Mouse (Mus musculus) heart, adult 2 months (tissue): ENCODE results near the gene Atg7. TPM values are rescaled to one million over a fixed set of nuclear protein-coding genes. Genes with fewer than 3 reads are reported as not detected.

Experiments used
- DNase-seq, 2 experiments: peaks; one replicate each; pipeline ENCODE4 v3.0.0; 2021
- H3K27ac ChIP-seq: fragments of 200-600 bp; 2 replicates; pipeline ENCODE4 v1.8.1; 2022
- H3K27me3 ChIP-seq: fragments of 200-500 bp; 2 replicates; pipeline ENCODE4 v1.6.1; 2012; ENCODE audit warnings: mild to moderate bottlenecking, low read length, inconsistent platforms, mixed read lengths; ENCODE audit not compliant: control insufficient read depth, insufficient read depth
- H3K36me3 ChIP-seq: fragments of 200-500 bp; 2 replicates; pipeline ENCODE4 v1.6.1; 2012; ENCODE audit warnings: low read length, inconsistent platforms; ENCODE audit not compliant: control insufficient read depth, insufficient read depth
- H3K4me1 ChIP-seq: fragments of 200-500 bp; 2 replicates; pipeline ENCODE4 v1.6.1; 2011; ENCODE audit warnings: low read length; ENCODE audit not compliant: control insufficient read depth, insufficient read depth
- H3K4me3 ChIP-seq: fragments of 200-600 bp; 2 replicates; pipeline ENCODE4 v1.8.1; 2022
- H3K79me2 ChIP-seq: fragments of 200-500 bp; replicated peaks from 2 replicates; pipeline ENCODE4 v1.6.1; 2012; ENCODE audit warnings: mild to moderate bottlenecking, inconsistent platforms, low read length, moderate library complexity, mixed read lengths; ENCODE audit not compliant: control insufficient read depth, insufficient read depth
- H3K9ac ChIP-seq: fragments of 200-500 bp; 2 replicates; pipeline ENCODE4 v1.6.1; 2012; ENCODE audit warnings: low read depth, mild to moderate bottlenecking, control low read depth, inconsistent platforms, low read length, mixed read lengths
- CTCF ChIP-seq: fragments of 200-600 bp; IDR thresholded peaks from 2 replicates; pipeline ENCODE4 v1.8.1; 2022; ENCODE audit warnings: antibody characterized with exemption, mild to moderate bottlenecking, moderate library complexity
- EP300 ChIP-seq: fragments of 200-500 bp; IDR thresholded peaks from 2 replicates; pipeline ENCODE4 v1.6.1; 2011; ENCODE audit warnings: low read depth, low read length, control low read depth; ENCODE audit not compliant: insufficient read depth
- POLR2A ChIP-seq: fragments of 200-500 bp; IDR thresholded peaks from 2 replicates; pipeline ENCODE4 v1.6.1; 2011; ENCODE audit warnings: mild to moderate bottlenecking, low read depth, low read length, control low read depth; ENCODE audit not compliant: insufficient read depth
- WGBS: fragments of 180-500 bp; shearing (Covaris S2); methylation state at CpG from one replicate; pipeline ENCODE4 v1.1.7; 2018; 5-methylcytosine and 5-hydroxymethylcytosine counted together
- intact Hi-C: fragments of 180-260 bp; cut with DNase I; formaldehyde crosslinking; loops from one replicate; pipeline ENCODE4 v1.15.1; 2025
- polyA plus RNA-seq: library from polyadenylated mRNA; depleted of rRNA; stranded (reverse); fragments of >200 nt; gene quantifications from 2 replicates; pipeline ENCODE4 v1.2.3, GENCODE M21; 2012
- total RNA-seq, 2 experiments: library from RNA; stranded (reverse); gene quantifications; 2 replicates each; pipeline ENCODE4 v1.2.3; 2021

Gene Atg7
- total and polyA plus RNA-seq, 3 experiments = 9.9 to 11.1 (median 10.7) TPM

DNA sequence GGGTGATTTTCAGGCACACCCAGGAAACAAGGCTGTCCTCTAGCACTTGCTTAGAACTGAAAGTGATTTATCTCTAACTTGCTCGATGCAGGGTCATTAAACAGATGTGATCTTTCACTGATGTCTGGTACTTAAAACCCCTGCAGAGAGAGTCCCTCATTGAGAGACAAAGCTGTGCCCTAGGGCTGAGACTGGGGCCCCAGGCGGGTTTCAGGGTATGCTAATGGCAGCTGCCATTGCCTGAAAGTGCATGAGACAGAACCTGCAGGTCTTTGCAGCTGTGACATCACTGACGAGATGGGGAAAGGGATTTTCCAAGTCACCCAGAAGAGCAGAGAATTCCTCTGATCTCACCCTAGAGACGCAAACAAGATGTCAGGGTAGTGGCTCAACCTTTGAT lies 135.0 kb downstream of the Atg7 start:
- H3K4me1 ChIP-seq = peaks cover 5% of the 10 kb centered on the region
- no peaks in the 10 kb centered on the region for H3K79me2 ChIP-seq
- no peak overlapping the region for H3K9ac ChIP-seq
- no peak for TF ChIP-seq POLR2A
- no peak for TF ChIP-seq EP300
- TF ChIP-seq CTCF = no peak
- DNase-seq = no peak
- no peaks in the 10 kb centered on the region for H3K36me3 ChIP-seq
- H3K4me3 ChIP-seq = no peak overlapping the region
- intact Hi-C loops = no loop called here
- no peaks in the 10 kb centered on the region for H3K27me3 ChIP-seq
- H3K27ac ChIP-seq = no peak overlapping the region
- 76% methylated on average over 4 of the region's 4 CpGs for WGBS

DNA sequence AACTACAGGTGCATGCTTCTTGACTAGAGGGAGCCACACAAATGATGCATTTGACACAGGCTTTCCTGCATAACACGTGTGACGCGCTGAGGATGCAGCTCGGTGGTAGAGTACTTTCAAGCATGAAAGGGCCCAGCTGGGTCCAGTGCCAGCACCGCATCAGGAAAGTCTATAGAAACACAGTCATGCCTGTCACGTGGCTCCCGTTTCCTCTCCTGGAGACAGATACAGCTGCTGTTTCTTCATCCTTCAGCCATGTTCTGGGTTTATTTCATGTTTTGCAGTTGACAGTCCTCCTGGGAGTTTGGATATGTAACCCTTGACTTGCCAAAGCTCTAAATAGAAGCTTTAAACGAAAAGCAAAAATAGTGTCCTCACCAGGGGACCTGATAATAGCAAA lies 135.8 kb downstream of the Atg7 start:
- WGBS = 58% methylated on average over 8 of the region's 8 CpGs
- Histone ChIP-seq H3K36me3 (no peaks in the 10 kb centered on the region), H3K79me2 (no peaks in the 10 kb centered on the region), H3K9ac (no peak overlapping the region), H3K27me3 (no peaks in the 10 kb centered on the region), H3K4me1 (peaks cover 5% of the 10 kb centered on the region), H3K27ac (no peak overlapping the region), H3K4me3 (no peak overlapping the region)
- intact Hi-C loops = no loop called here
- no peak for DNase-seq
- TF ChIP-seq EP300 (no peak), CTCF (no peak), POLR2A (no peak)

DNA sequence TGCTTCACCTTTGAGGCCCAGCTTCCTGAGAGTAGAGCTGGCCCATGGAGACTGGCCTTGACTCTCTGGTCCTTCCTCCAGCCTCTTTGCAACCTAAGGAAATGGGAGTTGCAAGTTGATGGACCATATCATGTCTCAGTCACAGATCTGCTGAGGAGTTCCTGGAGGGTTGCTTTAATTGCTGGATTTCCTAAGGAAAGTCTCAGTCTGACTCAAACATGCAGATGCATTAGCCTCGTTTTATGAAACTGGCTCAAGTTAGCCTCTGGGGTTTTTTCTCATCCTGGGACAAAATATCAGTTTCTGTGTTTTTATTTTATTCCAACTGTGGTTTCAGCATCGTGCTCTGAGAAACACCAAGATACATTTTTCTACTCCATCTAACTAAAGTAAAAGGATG lies 137.7 kb downstream of the Atg7 start:
- TF ChIP-seq EP300 (no peak), POLR2A (no peak), CTCF (no peak)

DNA sequence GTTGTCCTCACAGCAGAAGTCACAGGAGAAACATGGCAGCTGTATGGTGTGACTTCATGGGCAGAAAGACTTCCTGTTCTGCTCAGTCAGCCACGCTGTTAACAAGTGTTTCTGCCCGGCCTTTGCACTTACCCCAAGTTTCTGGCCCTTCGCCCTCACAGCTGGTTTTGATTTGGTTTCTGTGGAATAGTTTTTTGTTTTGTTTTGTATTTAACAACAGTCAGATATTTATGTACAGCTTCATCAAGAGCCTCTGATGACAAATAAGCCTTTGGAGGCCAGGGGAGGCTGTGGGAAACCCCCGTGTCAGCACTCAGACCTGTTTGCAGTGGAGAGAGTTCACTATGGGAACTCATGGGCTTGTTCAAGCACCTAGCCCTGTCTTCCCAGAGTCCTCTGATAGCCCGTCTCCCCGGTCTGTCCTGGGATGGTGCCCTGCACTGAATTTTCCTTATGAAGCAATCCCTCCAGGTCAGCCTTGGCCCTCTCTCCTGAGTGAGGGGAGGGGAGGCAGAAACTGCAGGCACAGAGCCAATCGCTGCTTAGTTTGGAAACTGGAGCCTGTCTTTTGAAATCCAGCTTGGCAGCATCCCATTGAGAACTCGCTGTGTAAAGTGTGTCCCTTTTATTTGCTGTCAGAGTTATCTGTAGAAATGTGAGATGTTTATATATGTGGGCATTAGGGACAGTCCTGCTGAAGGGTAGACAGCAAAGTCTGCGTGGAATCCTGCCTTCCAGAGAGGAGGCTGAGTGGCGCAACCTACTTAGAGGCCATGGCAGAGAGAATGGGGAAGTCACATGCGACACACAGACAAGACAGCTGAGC lies 138.7 kb downstream of the Atg7 start:
- Histone ChIP-seq H3K36me3 (no peaks in the 10 kb centered on the region), H3K4me1 (peaks cover 5% of the 10 kb centered on the region), H3K4me3 (no peak overlapping the region), H3K79me2 (no peaks in the 10 kb centered on the region), H3K27me3 (no peaks in the 10 kb centered on the region), H3K9ac (no peak overlapping the region), H3K27ac (peak overlapping the region; percentile 64)
- no peak for TF ChIP-seq EP300
- TF ChIP-seq POLR2A = no peak
- TF ChIP-seq CTCF = no peak
- DNase-seq = peak; percentile 76 to 84
- 44% methylated on average over 11 of the region's 11 CpGs for WGBS
- intact Hi-C loops = no loop called here

More for the DNA sequence above, 137.7 kb downstream of the Atg7 start:
- 74% methylated on average over 2 of the region's 2 CpGs for WGBS
- Histone ChIP-seq H3K4me3 (no peak overlapping the region), H3K36me3 (no peaks in the 10 kb centered on the region), H3K4me1 (peaks cover 5% of the 10 kb centered on the region), H3K27ac (no peak overlapping the region; the same call in 1 of the 2 replicates), H3K79me2 (no peaks in the 10 kb centered on the region), H3K27me3 (no peaks in the 10 kb centered on the region), H3K9ac (no peak overlapping the region)
- no peak for DNase-seq
- intact Hi-C loops = no loop called here

DNA sequence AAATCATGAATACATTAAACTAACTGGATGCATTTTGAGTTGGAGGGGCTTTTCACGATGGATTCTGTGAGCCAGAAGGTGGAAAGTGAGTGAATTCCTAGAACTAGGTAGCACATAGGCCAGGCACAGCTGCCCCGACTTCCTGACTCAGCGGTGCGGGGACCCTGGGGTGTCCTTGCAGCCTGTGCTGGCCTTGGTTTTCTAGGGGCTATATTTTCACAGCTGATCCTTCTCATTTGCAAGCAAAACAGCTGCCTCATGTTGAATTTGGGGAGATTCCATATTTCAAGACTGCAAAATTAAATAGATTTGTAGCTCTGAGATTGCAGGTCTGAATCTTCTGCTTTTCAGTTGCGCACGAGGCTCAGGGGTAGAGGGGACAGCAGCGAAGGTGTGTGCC lies 139.6 kb downstream of the Atg7 start:
- intact Hi-C loops = no loop called here
- H3K27ac ChIP-seq = peak overlapping the region; percentile 64; the same call in 1 of the 2 replicates
- WGBS = 75% methylated on average over 7 of the region's 7 CpGs

DNA sequence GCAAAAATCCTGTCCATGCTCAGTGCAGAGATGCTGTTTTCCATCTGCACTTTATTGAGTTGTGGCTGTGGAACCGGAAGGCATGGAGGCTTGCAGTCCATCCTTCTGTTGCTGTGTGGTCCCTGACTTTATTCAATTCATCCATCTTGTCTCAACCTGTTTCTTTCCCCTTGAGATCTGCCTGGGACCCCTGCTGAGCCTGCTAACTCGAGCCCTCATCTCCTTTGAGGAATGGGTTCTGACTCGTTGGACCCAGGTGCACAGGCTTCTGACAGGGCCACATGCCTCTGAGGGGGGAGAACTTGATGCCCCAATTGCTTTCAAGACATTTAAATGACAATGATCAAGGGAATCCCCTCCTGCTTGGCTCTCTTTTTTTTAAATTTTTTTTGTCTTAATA lies 143.6 kb downstream of the Atg7 start:
- intact Hi-C loops = no loop called here
- H3K27ac ChIP-seq = no peak overlapping the region
- 85% methylated on average over 3 of the region's 3 CpGs for WGBS
- no peaks in the 10 kb centered on the region for H3K36me3 ChIP-seq
- DNase-seq = no peak
- H3K9ac ChIP-seq = no peak overlapping the region
- no peak for TF ChIP-seq EP300
- TF ChIP-seq POLR2A = no peak
- no peak for TF ChIP-seq CTCF
- no peaks in the 10 kb centered on the region for H3K79me2 ChIP-seq
- H3K27me3 ChIP-seq = no peaks in the 10 kb centered on the region
- no peak overlapping the region for H3K4me3 ChIP-seq
- peaks cover 4% of the 10 kb centered on the region for H3K4me1 ChIP-seq

More for the DNA sequence above, 139.6 kb downstream of the Atg7 start:
- no peaks in the 10 kb centered on the region for H3K79me2 ChIP-seq
- H3K9ac ChIP-seq = no peak overlapping the region
- peaks cover 5% of the 10 kb centered on the region for H3K4me1 ChIP-seq
- no peak for DNase-seq
- no peaks in the 10 kb centered on the region for H3K27me3 ChIP-seq
- no peak overlapping the region for H3K4me3 ChIP-seq
- H3K36me3 ChIP-seq = no peaks in the 10 kb centered on the region
- TF ChIP-seq EP300 = no peak
- TF ChIP-seq POLR2A = no peak
- TF ChIP-seq CTCF = no peak
